Mouse (Mus musculus): ENCODE measurements around the gene Abhd17c. TPM values are rescaled to one million over a fixed set of nuclear protein-coding genes. Genes with fewer than 3 reads are reported as not detected.
A peak's percentile ranks its signal among the peaks of the same experiment; 100 is the strongest.

Gene Abhd17c
- polyA plus RNA-seq, 1 experiment from 2014 or later, result 36.4 TPM

GRCm38 (mm10) chr7:84086039-84086829, 65.5 kb downstream of the Abhd17c start, which contains the start of gene Cemip:
Gene Cemip (minus strand): TSS chr7:84086502.
- peak within 1 kb of the TSS; percentile 66 for H3K4me2 ChIP-seq (ENCODE audit: low read depth, low read length)
- H3K4me1 ChIP-seq (ENCODE audit: insufficient read depth), result no peaks in the 10 kb centered on the region
- H3K36me3 ChIP-seq (replicated peaks; ENCODE audit: insufficient read depth, low read length), result no peaks in the 10 kb centered on the region
- H3K9ac ChIP-seq (replicated peaks), result no peak within 1 kb of the TSS
- H3K4me3 ChIP-seq (ENCODE audit: low read depth, low read length), result peak within 1 kb of the TSS; percentile 34
- DNase-seq (peak; percentile 82), ATAC-seq (peak; percentile 47; the same call in 1 of the 2 replicates)
- 2% methylated on average over 54 of the region's 54 CpGs for WGBS (ENCODE audit: insufficient replicate concordance)
- H3K27ac ChIP-seq (ENCODE audit: low read depth), result no peak within 1 kb of the TSS
- H3K27me3 ChIP-seq (ENCODE audit: insufficient read depth, low read length), result peaks cover 34% of the 10 kb centered on the region
- TF ChIP-seq EP300 (IDR thresholded peaks at IDR 0.05; ENCODE audit: low read depth) (no peak), CTCF (IDR thresholded peaks at IDR 0.05; ENCODE audit: low read depth) (peak; percentile 76)
- no peaks in the 10 kb centered on the region for H3K9me3 ChIP-seq (ENCODE audit: low read length)

- TF ChIP-seq CTCF (IDR thresholded peaks at IDR 0.05; ENCODE audit: low read depth) (no peak), EP300 (IDR thresholded peaks at IDR 0.05; ENCODE audit: low read depth) (no peak)
- Histone ChIP-seq H3K36me3 (replicated peaks; ENCODE audit: insufficient read depth, low read length) (no peaks in the 10 kb centered on the region), H3K27me3 (ENCODE audit: insufficient read depth, low read length) (peaks cover 34% of the 10 kb centered on the region), H3K4me2 (ENCODE audit: low read depth, low read length) (no peak overlapping the region), H3K27ac (ENCODE audit: low read depth) (no peak overlapping the region), H3K9ac (replicated peaks) (no peak overlapping the region), H3K9me3 (ENCODE audit: low read length) (no peaks in the 10 kb centered on the region), H3K4me1 (ENCODE audit: insufficient read depth) (no peaks in the 10 kb centered on the region), H3K4me3 (ENCODE audit: low read depth, low read length) (no peak overlapping the region)
- peak; percentile 71 for DNase-seq
- ATAC-seq, result no peak
- 7% methylated on average over 39 of the region's 39 CpGs for WGBS (ENCODE audit: insufficient replicate concordance)
Measured at GRCm38 (mm10) chr7:84085049-84085945, 66.4 kb downstream of the Abhd17c start.

DNA sequence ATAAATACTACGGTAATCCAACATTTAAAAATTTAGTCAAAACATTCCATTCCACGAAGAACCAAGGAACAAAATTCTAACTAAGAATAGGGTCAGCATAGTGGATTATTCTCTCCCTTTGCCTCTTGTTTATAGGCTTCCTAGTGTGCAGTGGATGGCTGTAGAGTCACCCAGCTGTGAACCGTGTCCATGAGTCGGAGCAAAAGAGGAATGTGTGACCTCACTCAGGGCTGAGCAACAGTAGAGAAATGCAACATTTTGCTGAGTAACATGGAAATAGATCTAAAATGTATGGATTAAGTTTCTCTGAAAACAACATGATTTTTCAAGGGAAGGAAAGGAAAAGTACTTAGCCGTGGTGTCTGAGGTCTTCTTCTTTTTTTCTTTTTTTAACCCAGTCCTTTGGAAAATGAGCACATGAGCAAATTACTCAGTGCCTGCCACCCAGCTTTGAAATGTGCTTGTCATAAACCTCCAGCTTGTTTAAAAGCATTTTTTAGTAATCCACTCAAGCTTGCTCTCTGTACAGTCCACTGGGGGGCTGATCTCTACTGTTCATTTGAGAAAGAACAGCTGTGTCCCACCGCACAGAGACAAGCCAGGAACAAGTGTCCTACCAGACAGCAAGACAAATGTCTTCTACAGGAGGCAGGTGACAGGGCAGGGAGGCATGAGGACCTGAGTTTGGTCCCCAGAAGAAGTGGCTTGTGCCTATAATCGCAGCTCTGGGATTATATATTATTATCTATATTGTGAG, 74.3 kb downstream of the Abhd17c start:
- H3K27me3 ChIP-seq (ENCODE audit: insufficient read depth, low read length), result no peaks in the 10 kb centered on the region
- no peaks in the 10 kb centered on the region for H3K4me1 ChIP-seq (ENCODE audit: insufficient read depth)
- H3K27ac ChIP-seq (ENCODE audit: low read depth), result no peak overlapping the region
- no peak for ATAC-seq
- no peak overlapping the region for H3K4me3 ChIP-seq (ENCODE audit: low read depth, low read length)
- no peaks in the 10 kb centered on the region for H3K36me3 ChIP-seq (replicated peaks; ENCODE audit: insufficient read depth, low read length)
- 74% methylated on average over 7 of the region's 7 CpGs for WGBS (ENCODE audit: insufficient replicate concordance)
- H3K9ac ChIP-seq (replicated peaks), result no peak overlapping the region
- H3K9me3 ChIP-seq (ENCODE audit: low read length), result no peaks in the 10 kb centered on the region
- TF ChIP-seq CTCF (IDR thresholded peaks at IDR 0.05; ENCODE audit: low read depth) (no peak), EP300 (IDR thresholded peaks at IDR 0.05; ENCODE audit: low read depth) (no peak)
- no peak overlapping the region for H3K4me2 ChIP-seq (ENCODE audit: low read depth, low read length)
- no peak for DNase-seq

DNA sequence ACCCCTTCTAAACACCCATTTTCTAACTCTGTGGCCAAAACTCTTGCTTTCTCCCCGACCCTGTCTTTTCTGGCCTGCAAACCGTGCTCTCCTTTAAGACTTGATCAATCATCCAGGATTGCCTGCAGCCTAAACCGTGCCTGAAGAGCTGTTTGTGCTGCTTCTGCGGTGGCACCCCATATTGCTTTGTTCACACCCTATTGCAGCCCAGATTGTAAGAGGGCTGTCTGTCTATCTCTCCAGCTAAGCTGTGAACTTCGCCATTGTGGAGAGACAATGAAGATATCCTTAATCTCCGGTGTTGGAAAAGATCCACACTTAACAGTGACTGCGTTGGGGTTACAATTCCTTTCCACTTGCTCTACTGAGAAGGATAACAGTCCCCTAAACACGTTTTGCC, 77.4 kb downstream of the Abhd17c start:
- Histone ChIP-seq H3K9ac (replicated peaks) (no peak overlapping the region), H3K27me3 (ENCODE audit: insufficient read depth, low read length) (no peaks in the 10 kb centered on the region), H3K9me3 (ENCODE audit: low read length) (no peaks in the 10 kb centered on the region), H3K4me1 (ENCODE audit: insufficient read depth) (no peaks in the 10 kb centered on the region), H3K4me2 (ENCODE audit: low read depth, low read length) (no peak overlapping the region), H3K36me3 (replicated peaks; ENCODE audit: insufficient read depth, low read length) (no peaks in the 10 kb centered on the region), H3K4me3 (ENCODE audit: low read depth, low read length) (no peak overlapping the region), H3K27ac (ENCODE audit: low read depth) (no peak overlapping the region)
- no peak for ATAC-seq
- TF ChIP-seq CTCF (IDR thresholded peaks at IDR 0.05; ENCODE audit: low read depth) (no peak), EP300 (IDR thresholded peaks at IDR 0.05; ENCODE audit: low read depth) (no peak)
- WGBS (ENCODE audit: insufficient replicate concordance), result 49% methylated on average over 8 of the region's 8 CpGs
- no peak for DNase-seq

GRCm38 (mm10) chr7:84073856-84074255, 77.8 kb downstream of the Abhd17c start:
- Histone ChIP-seq H3K27ac (ENCODE audit: low read depth) (no peak overlapping the region), H3K4me1 (ENCODE audit: insufficient read depth) (no peaks in the 10 kb centered on the region), H3K36me3 (replicated peaks; ENCODE audit: insufficient read depth, low read length) (no peaks in the 10 kb centered on the region), H3K27me3 (ENCODE audit: insufficient read depth, low read length) (no peaks in the 10 kb centered on the region), H3K4me2 (ENCODE audit: low read depth, low read length) (no peak overlapping the region), H3K9ac (replicated peaks) (no peak overlapping the region), H3K9me3 (ENCODE audit: low read length) (no peaks in the 10 kb centered on the region), H3K4me3 (ENCODE audit: low read depth, low read length) (no peak overlapping the region)
- TF ChIP-seq EP300 (IDR thresholded peaks at IDR 0.05; ENCODE audit: low read depth), result no peak
- no peak for TF ChIP-seq CTCF (IDR thresholded peaks at IDR 0.05; ENCODE audit: low read depth)
- WGBS (ENCODE audit: insufficient replicate concordance), result 65% methylated on average over 3 of the region's 3 CpGs
- ATAC-seq, result no peak
- DNase-seq, result no peak

Data from liver, postnatal 0 days (tissue).